Mouse (Mus musculus) limb, embryonic 15.5 days (tissue): ENCODE measurements around the gene Igtp. TPM values are rescaled to one million over a fixed set of nuclear protein-coding genes. Genes with fewer than 3 reads are reported as not detected.

Source experiments
- ATAC-seq: fragments of 200-750 bp; cut with Nextera tagmentation; 2 replicates; pipeline ENCODE4 v1.8.0; 2017; ENCODE audit warnings: low read depth, moderate TSS enrichment; ENCODE audit not compliant: insufficient number of reproducible peaks, low FRiP score, low TSS enrichment
- H3K27ac ChIP-seq: fragments of 300-500 bp; sonication (generic); 2 replicates; pipeline ENCODE4 v1.5.1; 2015; ENCODE audit warnings: moderate library complexity, mild to moderate bottlenecking, inconsistent platforms
- H3K27me3 ChIP-seq: fragments of 300-500 bp; sonication (generic); 2 replicates; pipeline ENCODE4 v1.6.1; 2015; ENCODE audit warnings: inconsistent platforms
- H3K36me3 ChIP-seq: fragments of 300-500 bp; sonication (generic); 2 replicates; pipeline ENCODE4 v1.6.1; 2015; ENCODE audit warnings: inconsistent platforms
- H3K4me1 ChIP-seq: fragments of 300-500 bp; sonication (generic); 2 replicates; pipeline ENCODE4 v1.6.1; 2015; ENCODE audit warnings: inconsistent platforms
- H3K4me2 ChIP-seq: fragments of 300-500 bp; sonication (generic); 2 replicates; pipeline ENCODE4 v1.6.1; 2015; ENCODE audit warnings: mild to moderate bottlenecking, inconsistent platforms
- H3K4me3 ChIP-seq: fragments of 300-500 bp; sonication (generic); 2 replicates; pipeline ENCODE4 v1.5.1; 2015; ENCODE audit warnings: mild to moderate bottlenecking, inconsistent platforms
- H3K9ac ChIP-seq: fragments of 300-500 bp; sonication (generic); 2 replicates; pipeline ENCODE4 v1.6.1; 2015; ENCODE audit warnings: inconsistent platforms
- H3K9me3 ChIP-seq: fragments of 300-500 bp; sonication (generic); 2 replicates; pipeline ENCODE4 v1.6.1; 2016; ENCODE audit warnings: inconsistent platforms
- WGBS: fragments of 180-500 bp; shearing (Covaris S2); methylation state at CpG from one replicate; pipeline ENCODE4 v1.1.7; 2015; 5-methylcytosine and 5-hydroxymethylcytosine counted together
- polyA plus RNA-seq: library from polyadenylated mRNA; unstranded; fragments of >200 nt; fragmentation: Nextera tagmentation; extraction: Ambion mirVana; gene quantifications from 2 replicates; pipeline ENCODE4 v1.2.1, GENCODE M21; 2015

The Igtp gene
- polyA plus RNA-seq, 1 experiment from 2014 or later: 6.6 TPM

DNA sequence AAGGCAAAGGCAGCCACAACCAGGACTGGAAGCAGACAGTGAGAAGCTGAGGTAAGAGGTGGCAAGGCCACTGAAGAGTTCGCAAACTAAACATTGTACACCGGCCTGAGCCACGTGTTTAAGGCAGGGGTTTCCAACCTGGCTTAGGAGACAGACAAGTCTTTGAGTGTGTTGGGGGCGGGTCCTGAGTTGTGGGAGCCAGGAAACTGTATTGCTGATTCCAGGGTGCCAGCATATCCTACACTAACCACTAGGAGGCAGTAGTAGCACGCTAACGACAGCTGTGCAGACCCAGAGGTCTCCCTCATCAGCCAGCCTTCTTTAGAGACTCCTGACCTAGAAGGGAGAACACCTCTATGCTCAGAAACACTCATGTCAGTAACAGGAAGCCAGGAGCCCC, 35.8 kb downstream of the Igtp start:
- no peak for ATAC-seq
- Histone ChIP-seq H3K36me3 (no peaks in the 10 kb centered on the region), H3K27ac (no peak overlapping the region), H3K27me3 (no peaks in the 10 kb centered on the region), H3K4me1 (peaks cover 6% of the 10 kb centered on the region), H3K4me3 (no peak overlapping the region), H3K9ac (no peak overlapping the region), H3K9me3 (no peaks in the 10 kb centered on the region), H3K4me2 (no peak overlapping the region)
- 12% methylated on average over 6 of the region's 6 CpGs for WGBS

- 2% methylated on average over 37 of the region's 37 CpGs for WGBS
- no peaks in the 10 kb centered on the region for H3K9me3 ChIP-seq
- H3K9ac ChIP-seq: no peak overlapping the region
- peak; percentile 80 for ATAC-seq
- peaks cover 6% of the 10 kb centered on the region for H3K4me1 ChIP-seq
- no peak overlapping the region for H3K27ac ChIP-seq
- no peaks in the 10 kb centered on the region for H3K36me3 ChIP-seq
- 0 out of 2 replicates have a peak, but pooled peaks cover 5% of the 10 kb centered on the region for H3K27me3 ChIP-seq
- peak overlapping the region; percentile 37 for H3K4me3 ChIP-seq
- H3K4me2 ChIP-seq: peak overlapping the region; percentile 70
Measured at GRCm38 (mm10) chr11:58238840-58239791, 39.8 kb downstream of the Igtp start.

DNA sequence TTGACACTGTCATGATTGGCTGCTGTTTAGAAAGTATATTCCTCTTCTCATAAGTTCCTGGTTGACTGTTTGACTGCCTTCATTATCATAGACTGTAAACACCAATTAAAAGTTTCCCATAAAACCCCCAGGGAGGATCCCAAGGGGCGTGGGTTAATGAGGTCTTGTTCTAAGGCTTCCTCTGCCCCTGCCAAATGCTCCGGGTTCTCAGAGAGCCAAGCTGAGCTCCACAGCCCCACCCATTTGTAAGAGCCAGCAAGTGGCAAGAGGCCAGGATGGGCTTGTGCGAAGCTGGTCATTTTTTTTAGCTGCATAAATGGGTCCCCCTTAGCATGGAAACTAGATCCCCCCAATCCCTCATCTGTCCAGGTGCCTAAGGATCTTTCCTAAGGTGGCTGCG, 47.9 kb downstream of the Igtp start:
- Histone ChIP-seq H3K9ac (no peak overlapping the region), H3K36me3 (no peaks in the 10 kb centered on the region), H3K4me3 (no peak overlapping the region), H3K9me3 (no peaks in the 10 kb centered on the region), H3K27ac (no peak overlapping the region), H3K4me2 (no peak overlapping the region), H3K27me3 (0 out of 2 replicates have a peak, but pooled peaks cover 5% of the 10 kb centered on the region), H3K4me1 (no peaks in the 10 kb centered on the region)
- WGBS: 29% methylated on average over 4 of the region's 4 CpGs
- ATAC-seq: no peak

GRCm38 (mm10) chr11:58249203-58249981, 50.0 kb downstream of the Igtp start:
- Histone ChIP-seq H3K4me2 (no peak overlapping the region), H3K4me1 (no peaks in the 10 kb centered on the region), H3K27me3 (no peaks in the 10 kb centered on the region), H3K9ac (no peak overlapping the region), H3K9me3 (no peaks in the 10 kb centered on the region), H3K27ac (no peak overlapping the region), H3K36me3 (no peaks in the 10 kb centered on the region), H3K4me3 (no peak overlapping the region)
- 56% methylated on average over 7 of the region's 7 CpGs for WGBS
- no peak for ATAC-seq

- Histone ChIP-seq H3K27ac (no peak overlapping the region), H3K9ac (no peak overlapping the region), H3K9me3 (no peaks in the 10 kb centered on the region), H3K4me1 (no peaks in the 10 kb centered on the region), H3K36me3 (no peaks in the 10 kb centered on the region), H3K4me3 (no peak overlapping the region), H3K27me3 (no peaks in the 10 kb centered on the region), H3K4me2 (no peak overlapping the region)
- ATAC-seq: no peak
- WGBS: 69% methylated on average over 5 of the region's 5 CpGs
Measured at GRCm38 (mm10) chr11:58250550-58250949, 51.2 kb downstream of the Igtp start.

GRCm38 (mm10) chr11:58254411-58254810, 55.1 kb downstream of the Igtp start:
- WGBS: 91% methylated on average over 3 of the region's 3 CpGs
- ATAC-seq: no peak

More at GRCm38 (mm10) chr11:58254411-58254810, 55.1 kb downstream of the Igtp start:
- Histone ChIP-seq H3K9me3 (no peaks in the 10 kb centered on the region), H3K27ac (no peak overlapping the region), H3K9ac (no peak overlapping the region), H3K4me1 (no peaks in the 10 kb centered on the region), H3K4me3 (no peak overlapping the region), H3K27me3 (no peaks in the 10 kb centered on the region), H3K4me2 (no peak overlapping the region), H3K36me3 (no peaks in the 10 kb centered on the region)

Other genes with a start within 250 kb of the Igtp start
- 16.6 and 18.6 TPM in 2 replicates for gene Larp1, start 190.5 kb upstream of the Igtp start, polyA plus RNA-seq
- not detected in 2 replicates for gene Gm12248, start 106.4 kb upstream of the Igtp start, polyA plus RNA-seq
- gene Cnot8, start 95.4 kb upstream of the Igtp start, polyA plus RNA-seq: 90.9 and 97.2 TPM in 2 replicates
- gene Gemin5, start 31.0 kb upstream of the Igtp start, polyA plus RNA-seq: 14.7 and 17.4 TPM in 2 replicates
- gene Mrpl22, start 27.9 kb upstream of the Igtp start, polyA plus RNA-seq: 110 and 111 TPM in 2 replicates
- gene Irgm2, start 62 bp downstream of the Igtp start, polyA plus RNA-seq: 2.6 and 6.1 TPM in 2 replicates
- 2.5 and 2.8 TPM in 2 replicates for gene 4930438A08Rik, start 75.2 kb downstream of the Igtp start, polyA plus RNA-seq
- gene Zfp692, start 107.5 kb downstream of the Igtp start, polyA plus RNA-seq: 33.3 and 36.4 TPM in 2 replicates
- gene Zfp672, start 130.8 kb downstream of the Igtp start, polyA plus RNA-seq: 42.3 and 43.2 TPM in 2 replicates
- 36.8 and 39.9 TPM in 2 replicates for gene Sh3bp5l, start 131.2 kb downstream of the Igtp start, polyA plus RNA-seq
- 0.21 TPM in 1 of 2 replicates, not detected in the other for gene Lypd8, start 179.5 kb downstream of the Igtp start, polyA plus RNA-seq
- not detected in 2 replicates for gene 1810065E05Rik, start 221.6 kb downstream of the Igtp start, polyA plus RNA-seq
- gene Gm12253, start 233.0 kb downstream of the Igtp start, polyA plus RNA-seq: not detected in 2 replicates